Mouse (Mus musculus) telencephalon, adult 2 months (tissue): ENCODE data around the gene Prkcb.

Source experiments
- DNase-seq: peaks from one replicate; pipeline ENCODE4 v3.0.0-alpha.2; 2011; ENCODE audit warnings: low read depth, low spot score

Gene Prkcb

GRCm38 (mm10) chr7:122667903-122668302, 379.4 kb downstream of the Prkcb start:
- no peak for DNase-seq

- DNase-seq: no peak
These were observed 381.9 kb downstream of the Prkcb start, which contains the start of gene Cacng3 for GRCm38 (mm10) chr7:122670442-122670872. Cacng3 (plus strand) TSS chr7:122670492.

DNA sequence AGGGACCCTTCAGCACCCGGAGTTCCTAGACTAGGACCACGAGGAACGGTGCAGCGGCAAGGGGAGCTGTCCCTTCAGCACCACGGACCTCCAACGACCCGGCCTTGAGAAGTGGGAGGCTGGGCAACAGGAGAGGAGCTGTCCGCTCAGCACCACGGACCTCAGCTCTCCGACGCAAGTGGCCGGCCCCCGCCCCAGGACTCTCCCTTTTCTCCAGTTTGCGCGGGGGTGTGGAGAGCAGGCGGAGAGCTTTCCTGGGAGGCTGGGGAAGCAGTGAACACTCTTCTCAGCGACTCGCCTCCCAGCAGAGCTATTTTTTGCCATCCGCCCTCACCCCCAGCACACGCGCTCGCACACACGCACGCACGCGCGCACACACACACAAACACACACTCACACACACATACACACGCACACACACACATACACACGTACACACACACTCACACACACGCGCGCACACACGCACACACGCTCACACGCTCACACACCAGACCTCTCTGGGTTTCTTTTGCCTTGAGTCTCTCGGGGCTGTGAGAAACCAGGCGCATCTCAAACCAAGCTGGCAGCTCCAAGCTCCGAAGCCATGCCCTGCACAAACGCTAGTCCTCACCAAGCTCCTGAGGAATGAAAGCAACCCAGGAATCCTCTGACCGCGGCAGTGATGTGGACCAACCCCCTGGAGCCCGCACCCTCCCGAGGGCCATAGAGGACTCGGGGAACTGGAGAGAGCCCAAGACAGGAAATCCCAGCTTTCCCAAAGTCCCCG, 382.5 kb downstream of the Prkcb start:
- peak; percentile 86 for DNase-seq

- peak; percentile 72 for DNase-seq
These were observed 384.4 kb downstream of the Prkcb start for GRCm38 (mm10) chr7:122672981-122673380.

GRCm38 (mm10) chr7:122675207-122675606, 386.7 kb downstream of the Prkcb start:
- DNase-seq: no peak
